Mouse (Mus musculus): ENCODE measurements around the gene Ccdc170.

- TF ChIP-seq CTCF (IDR thresholded peaks at IDR 0.05; ENCODE audit: extremely low read depth, insufficient read length, insufficient replicate concordance, low read depth, low read length) (no peak), POLR2A (IDR thresholded peaks at IDR 0.05; ENCODE audit: low read depth, low read length) (no peak)
Observed at GRCm38 (mm10) chr10:4492909-4493308, 10.6 kb downstream of the Ccdc170 start.

Measured in small intestine, adult 2 months (tissue).